Mouse (Mus musculus) lung, postnatal 0 days (tissue): Measurements from ENCODE around the gene St3gal5.

Source experiments
- CTCF ChIP-seq: IDR thresholded peaks from 2 replicates; pipeline ENCODE4 v1.5.1; 2016; ENCODE audit warnings: antibody characterized with exemption, mild to moderate bottlenecking
- EP300 ChIP-seq: IDR thresholded peaks from 2 replicates; pipeline ENCODE4 v1.6.1; 2016; ENCODE audit warnings: antibody characterized with exemption, mild to moderate bottlenecking, control low read depth

GRCm38 (mm10) chr6:72134850-72135515 is 37.6 kb downstream of the St3gal5 start:
- TF ChIP-seq CTCF, result no peak
- no peak for TF ChIP-seq EP300
